Mouse (Mus musculus): Measurements from ENCODE around the gene Dazap2.

DNA sequence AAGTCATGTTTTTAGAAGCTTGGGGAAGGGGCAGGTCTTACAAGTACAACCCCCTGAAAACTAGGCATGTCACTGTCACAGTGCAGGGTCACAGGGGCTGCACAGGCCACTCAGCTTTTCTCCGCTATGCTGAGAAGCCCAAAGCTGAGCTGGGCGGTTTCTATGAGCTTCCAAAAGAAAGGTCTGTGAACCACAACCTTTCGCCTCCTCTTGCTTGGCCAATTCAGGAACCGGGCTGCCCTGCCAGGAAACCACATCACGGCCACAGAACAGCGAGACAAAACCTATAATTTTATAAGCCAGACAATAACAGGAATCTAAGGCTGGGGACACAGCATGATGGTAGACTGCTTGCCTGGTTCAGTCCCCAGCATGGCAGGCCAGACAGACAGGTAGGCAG lies 26.9 kb upstream of the Dazap2 start:
- no peak for TF ChIP-seq POLR2A (IDR thresholded peaks at IDR 0.05; ENCODE audit: control insufficient read depth in 1 of 2, insufficient read depth in 1 of 2, low read depth in 1 of 2, low read length in 2 of 2, poor library complexity in 1 of 2)
- no peak for TF ChIP-seq CTCF (IDR thresholded peaks at IDR 0.05 in 2 of 3, conservative IDR thresholded peaks at IDR 0.05 in 1 of 3; ENCODE audit: control insufficient read depth in 1 of 3, insufficient read depth in 1 of 3, low read depth in 2 of 3, low read length in 3 of 3, poor library complexity in 1 of 3, severe bottlenecking in 1 of 3)
- no peak for TF ChIP-seq MYC (IDR thresholded peaks at IDR 0.05; ENCODE audit: low read depth, low read length)
- TF ChIP-seq MAFK (IDR thresholded peaks at IDR 0.05; ENCODE audit: borderline replicate concordance, low read depth, low read length): no peak
- no peak for TF ChIP-seq TCF12 (IDR thresholded peaks at IDR 0.05; ENCODE audit: low read depth, low read length)
- no peak for TF ChIP-seq ZKSCAN1 (IDR thresholded peaks at IDR 0.05; ENCODE audit: low read depth, low read length)
- TF ChIP-seq TAL1 (IDR thresholded peaks at IDR 0.05; ENCODE audit: low read length): no peak

Measured in MEL (cell line).